Mouse (Mus musculus) urinary bladder, postnatal 4 days (tissue): ENCODE results near the gene Cbl.

Experiments
- DNase-seq, 2 experiments: peaks; one replicate each; pipeline ENCODE4 v3.0.0; 2021 to 2022; ENCODE audit warnings: low spot score in 2 of 2

Gene Cbl

DNA sequence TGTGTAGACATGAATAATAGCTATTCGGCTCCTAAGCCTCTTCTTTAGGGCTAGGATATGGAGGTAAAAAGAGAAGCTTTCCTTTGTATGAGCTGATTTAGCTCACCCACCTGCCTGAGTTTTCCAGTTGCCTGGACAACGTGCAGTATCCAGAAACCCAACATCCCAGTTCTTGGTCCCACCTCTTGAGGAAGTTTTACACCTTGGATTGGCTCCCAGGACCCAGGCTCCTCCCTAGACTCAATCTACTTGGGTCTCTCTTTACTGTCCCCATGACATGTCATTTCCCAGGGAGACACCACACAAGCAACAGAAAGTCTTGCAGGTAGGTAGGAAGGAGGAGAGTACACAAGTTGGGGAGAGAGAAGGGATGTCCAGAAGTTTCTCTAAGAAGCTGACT is 6.5 kb upstream of the Cbl start, which contains the start of gene Ccdc153:
Gene Ccdc153 (plus strand): TSS at position 278 of the 400 bp plus-strand sequence.
- DNase-seq, result no peak

DNA sequence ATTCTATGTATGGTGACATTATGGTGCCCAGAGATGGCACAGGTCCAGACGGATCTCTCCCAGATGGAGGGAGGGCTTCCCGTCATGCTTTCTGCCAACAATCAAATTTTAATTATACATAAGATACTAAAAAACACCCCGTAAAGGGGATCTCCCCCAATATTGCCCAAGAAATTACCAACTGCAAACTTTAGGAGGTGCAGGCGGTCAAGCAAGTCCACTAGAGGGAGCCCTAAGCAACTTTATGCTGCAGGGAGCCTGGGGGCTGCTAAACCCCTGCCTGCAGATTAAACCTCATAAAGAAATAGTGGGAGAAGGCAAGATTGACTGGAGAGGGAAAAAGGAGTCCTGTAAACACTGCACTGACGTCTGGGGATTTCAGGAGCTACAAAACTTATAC is 5.6 kb upstream of the Cbl start:
- no peak for DNase-seq

DNA sequence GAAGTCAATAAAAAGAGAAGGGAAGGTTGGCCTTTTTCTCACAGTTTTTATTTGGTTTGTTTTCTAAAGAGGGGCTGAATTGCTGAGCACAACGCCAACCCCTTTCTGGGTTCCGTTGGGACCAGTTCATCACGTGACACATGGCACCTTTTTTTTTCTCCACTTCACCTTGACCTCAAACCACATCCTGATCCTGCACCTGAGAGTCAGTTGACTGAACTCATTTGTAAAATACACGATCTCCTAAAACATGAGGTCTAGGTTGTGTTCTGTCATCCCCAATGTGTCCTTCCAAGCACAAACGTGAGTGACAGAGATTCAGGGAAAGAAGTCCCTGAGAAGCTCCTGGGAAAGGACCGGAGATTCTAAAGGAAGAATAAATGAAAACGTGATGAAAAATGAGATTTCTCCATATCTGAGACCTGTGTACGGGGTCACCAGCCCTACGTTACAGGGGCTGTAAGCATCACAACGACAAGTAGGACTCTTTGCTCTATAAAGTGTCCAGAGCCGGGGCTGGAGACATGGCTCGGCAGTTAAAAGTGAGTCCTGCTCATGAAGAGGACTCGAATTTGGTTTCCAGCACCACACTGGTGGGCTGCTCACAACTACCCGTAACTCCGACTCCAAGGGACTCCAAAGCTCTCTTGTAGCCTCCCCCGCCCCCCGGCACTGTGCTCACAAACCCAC is 4.8 kb upstream of the Cbl start:
- DNase-seq, result no peak

GRCm38 (mm10) chr9:44237128-44237527 is 3.3 kb upstream of the Cbl start:
- no peak for DNase-seq

DNA sequence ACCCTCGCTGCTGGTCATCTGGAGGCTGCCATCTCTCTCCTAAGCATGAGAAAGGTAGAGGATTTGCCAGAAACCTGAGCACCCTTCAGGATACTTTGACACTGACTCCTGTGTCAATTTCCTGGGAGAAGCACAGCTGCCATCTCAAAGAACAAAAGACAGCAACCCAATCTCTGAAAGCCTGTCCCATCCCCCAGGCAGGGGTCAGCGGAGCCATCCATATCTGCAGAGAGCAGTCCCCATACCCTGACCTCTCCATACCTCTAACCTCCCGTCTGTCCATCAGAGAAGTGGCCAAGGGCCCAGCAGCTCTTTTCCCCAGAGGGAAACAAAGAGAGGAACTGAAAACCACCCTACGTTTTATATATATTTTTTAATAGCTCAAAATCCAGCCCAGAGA is 2.8 kb upstream of the Cbl start:
- DNase-seq, result no peak

- no peak for DNase-seq
Measured at GRCm38 (mm10) chr9:44234479-44235427, 904 bp upstream of the Cbl start.

DNA sequence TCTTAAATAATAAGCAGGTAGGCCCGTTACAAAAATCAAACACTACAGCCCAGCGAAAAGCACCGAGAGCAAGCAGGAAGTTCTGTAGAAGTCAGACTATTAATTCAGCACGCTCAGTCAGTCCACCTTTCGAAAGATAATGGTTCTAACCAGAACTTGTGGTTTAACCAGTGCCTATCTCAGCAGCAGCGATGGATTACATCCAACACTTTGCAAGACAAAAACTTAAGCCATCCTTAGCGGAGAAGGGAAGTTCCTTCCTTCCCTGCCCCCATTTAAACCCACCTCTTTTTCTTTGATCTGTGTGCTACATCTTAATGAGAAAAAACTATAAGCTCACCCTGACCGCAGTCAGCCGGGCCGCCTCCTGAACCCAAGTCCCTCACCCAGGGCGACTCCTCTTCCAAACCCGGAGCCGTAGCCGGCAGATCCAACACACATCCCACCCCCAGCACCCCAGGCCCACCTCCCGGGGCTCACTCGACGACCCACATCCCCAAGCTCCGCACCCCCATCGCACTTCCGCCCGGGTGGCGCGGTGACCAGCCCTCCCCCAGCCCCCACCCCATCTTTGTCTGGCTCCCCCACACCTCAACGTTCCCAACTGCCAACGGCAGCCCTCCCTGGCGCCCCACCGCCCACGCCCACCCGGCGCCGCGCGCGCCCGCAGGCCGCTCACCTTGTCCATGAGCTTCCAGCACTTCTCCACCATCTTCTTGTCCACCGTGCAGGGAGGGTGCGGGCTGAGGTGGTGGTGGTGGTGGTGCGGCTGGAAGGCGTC is 638 bp downstream of the Cbl start:
- DNase-seq, result no peak

GRCm38 (mm10) chr9:44231609-44232008 is 2.2 kb downstream of the Cbl start:
- no peak for DNase-seq

DNA sequence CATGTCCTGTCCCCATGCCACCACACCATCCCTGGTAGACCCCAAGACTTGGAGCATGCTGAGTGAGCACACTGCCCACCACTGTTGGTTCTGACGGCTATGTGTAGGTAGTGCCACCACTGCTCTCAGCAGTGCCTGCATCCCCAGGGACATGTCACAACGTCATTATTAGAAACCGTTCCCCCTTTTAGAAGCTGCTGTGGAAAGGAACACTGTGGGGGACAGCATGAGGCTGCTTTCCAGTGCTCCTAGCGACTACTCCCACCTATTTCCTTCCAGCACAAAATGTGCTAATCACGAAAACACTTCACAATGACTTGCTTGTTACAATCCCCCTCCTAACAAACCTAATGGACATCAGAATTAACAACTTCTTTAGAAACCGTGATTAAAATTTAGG is 7.9 kb downstream of the Cbl start:
- DNase-seq, result no peak

GRCm38 (mm10) chr9:44213538-44213937 is 20.3 kb downstream of the Cbl start:
- DNase-seq, result no peak

DNA sequence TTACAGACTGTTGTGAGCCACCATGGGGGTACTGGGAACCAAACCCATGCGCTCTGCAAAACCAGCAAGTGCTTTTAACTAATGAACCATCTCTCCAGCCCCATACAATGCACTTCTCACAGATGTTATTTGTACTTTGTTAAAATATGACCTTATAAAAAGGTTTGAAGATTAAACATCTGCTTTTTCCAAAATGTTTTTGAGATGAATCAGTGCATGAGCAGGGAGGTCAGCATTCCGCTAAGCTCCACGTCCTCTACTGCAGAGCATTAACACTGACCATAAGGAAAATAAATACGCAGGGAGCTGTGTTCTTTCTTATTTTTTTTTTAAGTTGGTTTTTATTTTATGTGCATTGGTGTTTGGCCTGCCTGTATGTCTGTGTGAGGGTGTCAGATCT is 21.4 kb downstream of the Cbl start:
- DNase-seq, result no peak

DNA sequence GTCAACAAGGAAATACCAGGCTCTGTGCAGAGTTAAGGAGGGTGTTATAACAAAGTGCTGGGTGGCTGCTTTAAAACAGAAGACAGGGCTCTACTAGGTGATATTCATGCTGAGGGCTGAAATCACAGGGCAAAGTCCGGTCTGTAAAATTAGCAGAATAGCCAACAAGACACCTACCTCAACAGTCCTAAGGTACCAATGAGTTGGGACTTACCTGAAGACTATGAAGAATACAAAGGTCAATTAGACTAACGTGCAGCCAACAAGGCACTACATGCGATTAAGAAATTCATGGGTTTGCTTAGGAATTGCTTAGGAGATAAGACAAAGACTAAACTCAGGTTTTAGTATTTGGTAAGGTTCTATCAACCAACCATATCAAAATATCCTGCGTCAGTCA is 24.4 kb downstream of the Cbl start:
- no peak for DNase-seq

DNA sequence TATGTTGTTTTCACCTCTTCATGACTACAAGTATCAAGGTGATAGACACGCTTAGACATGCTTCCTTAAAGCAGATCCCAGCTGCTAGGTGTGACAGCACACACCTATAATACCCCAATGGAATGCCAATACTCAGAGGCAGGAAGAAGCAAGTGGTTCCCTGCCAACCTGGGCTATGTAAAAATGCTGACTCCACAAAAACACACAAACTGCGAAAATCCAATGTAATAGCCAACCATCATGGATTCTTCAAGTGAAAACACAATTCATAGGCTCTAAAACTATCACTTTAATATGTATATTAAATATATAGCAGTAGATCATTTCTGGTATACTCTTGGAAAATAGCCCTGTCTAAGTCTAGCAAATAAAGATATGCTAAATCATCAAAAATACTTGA is 26.0 kb downstream of the Cbl start:
- DNase-seq, result no peak

DNA sequence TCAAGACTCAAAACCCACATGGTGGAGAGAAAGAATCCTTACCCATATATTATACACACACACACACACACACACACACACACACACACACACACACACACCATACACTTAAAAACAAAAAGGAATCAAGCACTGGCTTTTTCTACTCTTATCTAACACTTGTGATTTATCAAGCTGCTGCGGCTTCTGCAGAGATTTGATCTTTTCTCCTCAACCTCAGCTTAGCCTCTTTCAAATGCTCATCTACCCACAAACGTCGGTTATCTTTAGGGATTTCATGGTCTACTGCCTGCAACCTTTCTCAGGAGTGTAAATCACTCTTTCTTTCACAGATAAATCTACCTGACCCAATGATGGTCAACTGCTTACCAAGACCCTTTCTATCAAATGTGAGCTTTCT is 33.4 kb downstream of the Cbl start:
- no peak for DNase-seq

DNA sequence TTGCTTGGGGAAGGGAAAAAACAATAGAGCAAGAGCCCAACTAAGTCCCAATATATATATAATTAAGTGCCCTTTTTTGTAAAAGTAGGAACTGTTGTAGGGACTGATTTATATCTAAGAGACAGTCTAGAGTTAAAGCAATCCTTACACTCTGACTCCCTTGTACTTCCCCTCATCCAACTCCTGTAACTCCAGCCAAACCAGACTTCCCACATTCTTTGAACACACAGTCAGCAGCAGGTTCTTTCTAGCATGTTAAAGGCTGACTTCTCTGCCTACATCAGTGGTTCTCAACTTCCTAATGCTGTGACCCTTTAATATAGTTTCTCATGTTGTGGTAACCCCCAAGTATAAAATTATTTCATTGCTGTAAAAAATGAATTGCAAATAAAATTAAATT is 34.3 kb downstream of the Cbl start:
- no peak for DNase-seq

GRCm38 (mm10) chr9:44199166-44199565 is 34.7 kb downstream of the Cbl start:
- no peak for DNase-seq

DNA sequence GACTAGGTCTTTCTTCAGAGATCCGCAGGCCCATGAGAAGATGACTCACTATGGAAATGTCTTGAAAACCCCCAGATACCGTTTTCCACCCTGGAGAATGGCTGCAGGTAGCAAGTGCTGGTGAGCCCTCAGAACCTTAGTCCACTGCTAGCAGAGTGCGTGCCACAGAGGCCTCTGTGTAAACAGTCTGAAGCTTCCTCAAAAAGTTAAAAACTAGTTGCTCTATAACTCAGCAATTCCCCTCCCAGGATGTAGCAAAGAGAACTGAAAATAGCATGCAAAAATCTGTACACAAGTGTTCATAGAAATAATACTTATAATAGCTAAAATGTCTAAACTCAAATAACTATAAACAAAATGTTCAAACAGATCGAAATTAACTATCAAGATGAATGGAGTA is 37.5 kb downstream of the Cbl start:
- no peak for DNase-seq

GRCm38 (mm10) chr9:44194000-44194399 is 39.8 kb downstream of the Cbl start:
- no peak for DNase-seq

DNA sequence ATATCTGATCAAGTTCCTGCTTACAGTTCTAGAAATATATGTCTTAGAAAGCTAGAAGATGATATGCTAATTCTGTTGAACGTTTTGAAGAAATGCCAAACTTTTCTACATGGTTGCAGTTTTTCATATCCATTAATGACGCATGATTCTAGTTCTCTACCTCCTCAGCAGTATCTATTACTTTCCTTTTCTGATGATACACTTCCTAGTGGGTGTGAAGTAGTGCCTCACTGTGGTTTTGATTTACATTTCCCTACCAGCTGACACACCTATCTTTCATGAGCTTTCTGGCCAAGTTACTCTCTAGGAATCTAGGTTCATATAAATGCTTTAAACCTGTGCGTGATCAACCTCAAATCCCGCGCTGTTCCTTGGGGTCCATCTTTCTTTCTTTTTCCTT is 41.1 kb downstream of the Cbl start:
- DNase-seq, result no peak

GRCm38 (mm10) chr9:44192312-44192711 is 41.5 kb downstream of the Cbl start:
- no peak for DNase-seq

GRCm38 (mm10) chr9:44191166-44191565 is 42.7 kb downstream of the Cbl start:
- no peak for DNase-seq

- DNase-seq, result no peak
Measured at GRCm38 (mm10) chr9:44188223-44188622, 45.6 kb downstream of the Cbl start.
